Mouse (Mus musculus) liver, adult 2 months (tissue): ENCODE results near the gene Zmynd8.

Experiments
- CTCF ChIP-seq: fragments of 200-500 bp; IDR thresholded peaks from 2 replicates; pipeline ENCODE4 v1.5.1; 2011; ENCODE audit warnings: low read depth, low read length, control low read depth
- POLR2A ChIP-seq: fragments of 200-500 bp; IDR thresholded peaks from 2 replicates; pipeline ENCODE4 v1.6.1; 2011; ENCODE audit warnings: low read length, control low read depth; ENCODE audit not compliant: insufficient read depth; ENCODE audit errors: extremely low read depth

DNA sequence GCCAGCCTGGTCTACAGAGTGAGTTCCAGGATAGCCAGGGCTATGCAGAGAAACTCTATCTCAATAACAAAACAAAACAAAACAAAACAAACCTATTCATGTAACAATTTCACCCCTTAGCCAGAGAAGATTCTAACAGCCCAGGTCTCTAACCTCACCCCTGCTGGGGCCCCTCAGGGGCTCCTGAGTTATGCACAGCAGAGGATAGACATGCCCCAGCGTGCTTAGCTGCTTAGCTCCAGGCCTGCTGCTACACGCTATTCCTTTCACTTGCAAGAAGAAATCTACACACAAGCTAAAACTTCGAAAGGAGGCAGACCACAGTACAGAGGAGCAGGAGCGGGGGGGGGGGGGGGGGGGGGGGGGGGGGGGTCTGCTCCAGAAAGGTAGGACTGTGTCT is 4.3 kb downstream of the Zmynd8 start:
- TF ChIP-seq POLR2A (no peak), CTCF (no peak)
